Mouse (Mus musculus) left cerebral cortex, adult 11 months (tissue): ENCODE results near the gene Tpcn1.
"Not testable (repeated sequence)": the region's sequence is repeated elsewhere in the genome, so short reads cannot be mapped to it uniquely, and the experiment has no call there.

ENCODE experiments used
- DNase-seq: peaks from one replicate; pipeline ENCODE4 v3.0.0; 2022; ENCODE audit warnings: low spot score

Tpcn1 gene

GRCm38 (mm10) chr5:120511643-120512220 is 76.7 kb downstream of the Tpcn1 start:
- DNase-seq, result no peak

GRCm38 (mm10) chr5:120510982-120511642 is 77.4 kb downstream of the Tpcn1 start, which contains the start of gene Slc8b1:
TSS of gene Slc8b1 (plus strand) at chr5:120511168.
- DNase-seq, result peak; percentile 76

- no peak for DNase-seq
Measured at GRCm38 (mm10) chr5:120507311-120507710, 81.2 kb downstream of the Tpcn1 start.

GRCm38 (mm10) chr5:120506490-120506889 is 82.0 kb downstream of the Tpcn1 start:
- no peak for DNase-seq

- DNase-seq, result no peak
Measured at GRCm38 (mm10) chr5:120505781-120506180, 82.7 kb downstream of the Tpcn1 start.

GRCm38 (mm10) chr5:120505368-120505767 is 83.1 kb downstream of the Tpcn1 start:
- peak; percentile 59 for DNase-seq

GRCm38 (mm10) chr5:120503144-120503795 is 85.2 kb downstream of the Tpcn1 start, which contains the start of gene Plbd2:
TSS of gene Plbd2 (minus strand) at chr5:120503625.
- peak; percentile 57 for DNase-seq

GRCm38 (mm10) chr5:120502675-120503143 is 85.8 kb downstream of the Tpcn1 start:
- DNase-seq, result no peak

- DNase-seq, result no peak
Measured at GRCm38 (mm10) chr5:120502147-120502621, 86.3 kb downstream of the Tpcn1 start.

GRCm38 (mm10) chr5:120500609-120501008 is 87.9 kb downstream of the Tpcn1 start:
- DNase-seq, result not testable (repeated sequence)

GRCm38 (mm10) chr5:120499202-120499601 is 89.3 kb downstream of the Tpcn1 start:
- DNase-seq, result no peak

- DNase-seq, result no peak
Measured at GRCm38 (mm10) chr5:120497071-120497470, 91.4 kb downstream of the Tpcn1 start.

GRCm38 (mm10) chr5:120495703-120496226 is 92.7 kb downstream of the Tpcn1 start:
- DNase-seq, result no peak

- no peak for DNase-seq
Measured at GRCm38 (mm10) chr5:120495064-120495702, 93.3 kb downstream of the Tpcn1 start.

- DNase-seq, result no peak
Measured at GRCm38 (mm10) chr5:120493873-120494395, 94.5 kb downstream of the Tpcn1 start.

- no peak for DNase-seq
Measured at GRCm38 (mm10) chr5:120493440-120493839, 95.0 kb downstream of the Tpcn1 start.

- no peak for DNase-seq
Measured at GRCm38 (mm10) chr5:120492437-120492836, 96.0 kb downstream of the Tpcn1 start.

- DNase-seq, result no peak
Measured at GRCm38 (mm10) chr5:120490679-120491192, 97.7 kb downstream of the Tpcn1 start.

GRCm38 (mm10) chr5:120487844-120488243 is 100.6 kb downstream of the Tpcn1 start:
- DNase-seq, result no peak
